Mouse (Mus musculus) heart, embryonic 13.5 days (tissue): ENCODE measurements around the gene Stk39. TPM values are rescaled to one million over a fixed set of nuclear protein-coding genes. Genes with fewer than 3 reads are reported as not detected.

Experiments used
- ATAC-seq: fragments of 200-750 bp; cut with Nextera tagmentation; 2 replicates; pipeline ENCODE4 v1.8.0; 2017; ENCODE audit warnings: moderate TSS enrichment; ENCODE audit not compliant: insufficient number of reproducible peaks, low FRiP score, low TSS enrichment; ENCODE audit errors: extremely low read depth
- H3K27ac ChIP-seq: fragments of 300-500 bp; sonication (generic); replicated peaks from 2 replicates; pipeline ENCODE4 v1.5.1; 2015; ENCODE audit warnings: moderate library complexity, mild to moderate bottlenecking, inconsistent platforms
- H3K27me3 ChIP-seq: fragments of 300-500 bp; sonication (generic); replicated peaks from 2 replicates; pipeline ENCODE4 v1.6.1; 2015; ENCODE audit warnings: mild to moderate bottlenecking, inconsistent platforms
- H3K36me3 ChIP-seq: fragments of 300-500 bp; sonication (generic); 2 replicates; pipeline ENCODE4 v1.6.1; 2015; ENCODE audit warnings: mild to moderate bottlenecking, inconsistent platforms
- H3K4me1 ChIP-seq: fragments of 300-500 bp; sonication (generic); 2 replicates; pipeline ENCODE4 v1.6.1; 2015; ENCODE audit warnings: inconsistent platforms
- H3K4me2 ChIP-seq: fragments of 300-500 bp; sonication (generic); 2 replicates; pipeline ENCODE4 v1.6.1; 2015; ENCODE audit warnings: inconsistent platforms, mild to moderate bottlenecking, moderate library complexity
- H3K4me3 ChIP-seq: fragments of 300-500 bp; sonication (generic); 2 replicates; pipeline ENCODE4 v1.5.1; 2015; ENCODE audit warnings: moderate library complexity, mild to moderate bottlenecking, inconsistent platforms
- H3K9ac ChIP-seq: fragments of 300-500 bp; sonication (generic); 2 replicates; pipeline ENCODE4 v1.6.1; 2015; ENCODE audit warnings: inconsistent platforms, mild to moderate bottlenecking, moderate library complexity
- H3K9me3 ChIP-seq: fragments of 300-500 bp; sonication (generic); 2 replicates; pipeline ENCODE4 v1.6.1; 2016; ENCODE audit warnings: inconsistent platforms
- WGBS: fragments of 180-500 bp; shearing (Covaris S2); methylation state at CpG from one replicate; pipeline ENCODE4 v1.1.7; 2015; ENCODE audit warnings: mixed read lengths; 5-methylcytosine and 5-hydroxymethylcytosine counted together
- polyA plus RNA-seq: library from polyadenylated mRNA; unstranded; fragments of >200 nt; fragmentation: Nextera tagmentation; extraction: Ambion mirVana; gene quantifications from 2 replicates; pipeline ENCODE4 v1.2.1, GENCODE M21; 2015

Stk39 gene
- polyA plus RNA-seq, 1 experiment from 2014 or later, result 49.6 TPM

DNA sequence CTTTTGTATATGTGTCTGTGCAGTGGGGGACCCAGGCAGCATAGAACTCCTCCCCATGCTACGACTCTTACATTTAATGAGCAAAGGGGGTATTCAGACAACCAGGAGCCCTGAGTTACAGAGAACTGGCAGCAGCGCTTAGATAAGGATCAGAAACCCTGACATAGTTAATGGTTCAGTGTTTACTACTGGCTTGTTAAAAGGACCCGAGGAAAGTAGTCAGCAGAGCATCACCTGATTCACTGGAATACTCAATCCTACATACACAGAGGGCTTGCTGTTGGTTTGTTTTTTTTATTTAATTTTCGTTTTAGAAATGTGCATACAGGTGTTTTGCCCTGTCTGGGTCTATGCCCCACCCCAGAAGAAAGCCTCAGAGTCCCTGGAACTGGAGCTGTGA, 217.3 kb downstream of the Stk39 start:
- Histone ChIP-seq H3K4me1 (peaks cover 10% of the 10 kb centered on the region; the same call in 1 of the 2 replicates), H3K36me3 (peaks cover 24% of the 10 kb centered on the region), H3K9me3 (no peaks in the 10 kb centered on the region), H3K9ac (no peak overlapping the region), H3K4me2 (no peak overlapping the region), H3K27ac (no peak overlapping the region), H3K4me3 (no peak overlapping the region), H3K27me3 (no peaks in the 10 kb centered on the region)
- 67% methylated on average over 4 of the region's 4 CpGs for WGBS
- ATAC-seq, result no peak

DNA sequence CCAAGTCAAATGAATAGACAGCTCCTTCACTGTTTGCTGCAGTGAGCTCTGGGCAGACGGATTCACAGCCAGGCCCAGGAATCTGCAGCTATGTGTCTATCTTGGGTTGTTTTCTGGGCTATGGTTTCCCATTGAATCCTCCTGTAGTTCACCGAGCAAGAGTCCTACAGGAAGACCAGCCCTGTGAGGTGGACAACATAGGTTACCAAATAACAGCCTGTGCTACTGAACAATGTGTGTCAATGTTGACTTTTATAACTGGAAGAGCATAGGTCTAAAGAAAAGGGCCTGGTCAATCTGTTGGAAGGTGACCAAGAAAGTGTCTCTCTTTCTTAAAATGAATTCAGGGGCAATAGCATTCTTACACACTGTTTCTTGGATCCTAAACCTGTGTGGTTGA, 218.8 kb downstream of the Stk39 start:
- Histone ChIP-seq H3K36me3 (peaks cover 26% of the 10 kb centered on the region), H3K9me3 (no peaks in the 10 kb centered on the region), H3K9ac (no peak overlapping the region), H3K4me1 (peaks cover 11% of the 10 kb centered on the region; the same call in 1 of the 2 replicates), H3K27me3 (no peaks in the 10 kb centered on the region), H3K27ac (no peak overlapping the region), H3K4me3 (no peak overlapping the region), H3K4me2 (no peak overlapping the region)
- 79% methylated on average over 2 of the region's 2 CpGs for WGBS
- ATAC-seq, result no peak

- 81% methylated on average over 6 of the region's 6 CpGs for WGBS
These were observed 219.9 kb downstream of the Stk39 start for GRCm38 (mm10) chr2:68252048-68252758.

GRCm38 (mm10) chr2:68250897-68251296, 221.2 kb downstream of the Stk39 start:
- 88% methylated on average over 10 of the region's 10 CpGs for WGBS

More at GRCm38 (mm10) chr2:68252048-68252758, 219.9 kb downstream of the Stk39 start:
- H3K36me3 ChIP-seq, result peaks cover 34% of the 10 kb centered on the region
- no peak for ATAC-seq
- no peak overlapping the region for H3K4me3 ChIP-seq
- H3K4me2 ChIP-seq, result no peak overlapping the region
- no peaks in the 10 kb centered on the region for H3K27me3 ChIP-seq
- H3K4me1 ChIP-seq, result peaks cover 11% of the 10 kb centered on the region; the same call in 1 of the 2 replicates
- no peak overlapping the region for H3K9ac ChIP-seq
- no peaks in the 10 kb centered on the region for H3K9me3 ChIP-seq
- H3K27ac ChIP-seq, result no peak overlapping the region

GRCm38 (mm10) chr2:68249855-68250424, 222.1 kb downstream of the Stk39 start:
- peak overlapping the region; percentile 3; the same call in 1 of the 2 replicates for H3K27ac ChIP-seq
- H3K9ac ChIP-seq, result no peak overlapping the region
- no peak for ATAC-seq
- H3K9me3 ChIP-seq, result no peaks in the 10 kb centered on the region
- 61% methylated on average over 4 of the region's 4 CpGs for WGBS
- H3K4me1 ChIP-seq, result peaks cover 21% of the 10 kb centered on the region
- peaks cover 27% of the 10 kb centered on the region for H3K36me3 ChIP-seq
- H3K4me2 ChIP-seq, result no peak overlapping the region
- no peak overlapping the region for H3K4me3 ChIP-seq
- H3K27me3 ChIP-seq, result no peaks in the 10 kb centered on the region

More at GRCm38 (mm10) chr2:68250897-68251296, 221.2 kb downstream of the Stk39 start:
- Histone ChIP-seq H3K9me3 (no peaks in the 10 kb centered on the region), H3K4me2 (no peak overlapping the region), H3K9ac (no peak overlapping the region), H3K36me3 (peaks cover 30% of the 10 kb centered on the region), H3K27ac (no peak overlapping the region), H3K4me3 (no peak overlapping the region), H3K27me3 (no peaks in the 10 kb centered on the region), H3K4me1 (peaks cover 18% of the 10 kb centered on the region)
- ATAC-seq, result no peak

- H3K27ac ChIP-seq, result no peak overlapping the region
- peaks cover 49% of the 10 kb centered on the region for H3K4me1 ChIP-seq
- ATAC-seq, result no peak
- H3K27me3 ChIP-seq, result no peaks in the 10 kb centered on the region
- no peak overlapping the region for H3K4me3 ChIP-seq
- WGBS, result 33% methylated on average over 3 of the region's 3 CpGs
- H3K9ac ChIP-seq, result no peak overlapping the region
- H3K4me2 ChIP-seq, result no peak overlapping the region
- H3K36me3 ChIP-seq, result peaks cover 36% of the 10 kb centered on the region
- H3K9me3 ChIP-seq, result no peaks in the 10 kb centered on the region
These were observed 225.8 kb downstream of the Stk39 start for GRCm38 (mm10) chr2:68246284-68246683.

DNA sequence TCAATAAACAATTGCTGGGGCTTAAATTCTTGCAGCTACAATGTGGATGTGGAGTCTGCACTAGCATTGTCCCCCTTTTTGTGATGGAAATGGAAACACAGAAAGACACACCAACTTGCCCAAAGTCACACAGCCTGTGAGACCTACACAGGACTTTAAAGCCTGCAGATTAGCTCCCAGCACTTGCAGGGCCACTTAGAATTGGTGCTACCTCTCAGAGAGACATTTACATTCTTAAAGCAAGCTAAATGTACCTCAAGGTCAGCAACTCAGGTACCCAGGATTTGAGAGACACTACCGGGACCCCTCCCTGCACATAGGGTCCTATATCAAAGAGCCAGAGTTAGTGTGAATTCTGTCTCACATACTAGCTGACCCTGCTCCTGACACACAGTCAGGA, 227.5 kb downstream of the Stk39 start:
- Histone ChIP-seq H3K4me2 (no peak overlapping the region), H3K9me3 (no peaks in the 10 kb centered on the region), H3K27me3 (no peaks in the 10 kb centered on the region), H3K27ac (peak overlapping the region; percentile 53), H3K4me1 (peaks cover 38% of the 10 kb centered on the region), H3K4me3 (no peak overlapping the region), H3K9ac (no peak overlapping the region), H3K36me3 (peaks cover 30% of the 10 kb centered on the region)
- 67% methylated on average over 1 of the region's 1 CpGs for WGBS
- ATAC-seq, result no peak

DNA sequence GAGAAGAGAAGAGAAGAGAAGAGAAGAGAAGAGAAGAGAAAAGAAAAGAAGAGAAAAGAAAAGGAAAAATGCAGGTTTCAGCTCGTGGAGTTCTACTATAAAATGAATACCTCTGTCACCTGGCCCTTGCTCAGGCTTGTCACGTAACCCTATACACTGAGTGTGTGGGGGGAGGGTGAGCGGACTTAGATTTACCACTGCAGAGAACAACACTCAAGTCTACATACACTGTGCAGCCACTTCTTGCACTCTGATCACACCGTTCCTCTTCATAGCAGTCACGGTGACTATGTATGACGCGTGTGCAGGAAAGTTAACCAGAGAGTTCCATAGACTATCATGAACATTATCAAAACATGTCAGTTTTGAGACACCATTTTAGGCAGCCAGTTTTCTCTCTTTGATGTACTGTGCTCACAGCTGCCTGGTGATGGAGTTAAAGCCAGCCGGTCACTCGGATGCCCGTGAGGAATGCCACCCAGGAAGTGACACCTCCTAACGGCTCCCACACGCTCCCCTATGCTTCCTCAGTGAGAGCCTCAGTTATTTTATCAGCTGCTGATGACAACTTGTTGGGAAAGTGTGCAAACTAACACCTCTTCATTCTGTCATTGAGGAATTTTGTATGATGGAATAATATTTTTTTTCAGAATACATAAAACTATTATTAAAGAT, 228.1 kb downstream of the Stk39 start:
- Histone ChIP-seq H3K27me3 (no peaks in the 10 kb centered on the region), H3K4me1 (peaks cover 38% of the 10 kb centered on the region), H3K9ac (no peak overlapping the region), H3K27ac (peak overlapping the region; percentile 53), H3K9me3 (no peaks in the 10 kb centered on the region), H3K4me3 (no peak overlapping the region), H3K4me2 (no peak overlapping the region), H3K36me3 (peaks cover 25% of the 10 kb centered on the region)
- WGBS, result 38% methylated on average over 12 of the region's 12 CpGs
- ATAC-seq, result no peak

- 88% methylated on average over 3 of the region's 3 CpGs for WGBS
- Histone ChIP-seq H3K4me1 (peaks cover 38% of the 10 kb centered on the region), H3K4me3 (no peak overlapping the region), H3K9ac (no peak overlapping the region), H3K4me2 (no peak overlapping the region), H3K27me3 (no peaks in the 10 kb centered on the region), H3K9me3 (no peaks in the 10 kb centered on the region), H3K27ac (peak overlapping the region; percentile 53), H3K36me3 (peaks cover 24% of the 10 kb centered on the region)
- ATAC-seq, result no peak
These were observed 228.8 kb downstream of the Stk39 start for GRCm38 (mm10) chr2:68243273-68243672.

DNA sequence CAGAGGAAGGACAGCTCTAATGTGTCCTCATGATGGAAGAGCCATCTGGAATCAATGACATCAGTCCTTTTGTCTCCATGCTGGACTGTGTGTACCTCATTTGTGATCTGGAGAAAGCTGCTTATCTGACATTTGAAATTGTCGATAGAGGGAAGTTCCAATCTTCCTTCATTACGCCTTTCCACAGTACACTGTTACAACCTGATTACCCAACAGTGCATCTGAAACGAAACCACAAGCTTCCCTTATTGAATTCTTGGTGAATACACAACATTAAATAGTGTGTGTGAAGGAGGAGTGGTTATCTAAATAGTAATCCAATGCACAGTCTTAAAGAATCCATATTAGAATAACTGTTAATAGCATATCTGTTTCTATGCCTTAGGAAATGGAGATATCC, 230.0 kb downstream of the Stk39 start:
- H3K9ac ChIP-seq, result no peak overlapping the region
- H3K36me3 ChIP-seq, result peaks cover 22% of the 10 kb centered on the region
- no peak overlapping the region for H3K27ac ChIP-seq
- no peaks in the 10 kb centered on the region for H3K27me3 ChIP-seq
- no peak overlapping the region for H3K4me3 ChIP-seq
- ATAC-seq, result no peak
- WGBS, result 72% methylated on average over 3 of the region's 3 CpGs
- no peaks in the 10 kb centered on the region for H3K9me3 ChIP-seq
- H3K4me2 ChIP-seq, result no peak overlapping the region
- H3K4me1 ChIP-seq, result peaks cover 38% of the 10 kb centered on the region

DNA sequence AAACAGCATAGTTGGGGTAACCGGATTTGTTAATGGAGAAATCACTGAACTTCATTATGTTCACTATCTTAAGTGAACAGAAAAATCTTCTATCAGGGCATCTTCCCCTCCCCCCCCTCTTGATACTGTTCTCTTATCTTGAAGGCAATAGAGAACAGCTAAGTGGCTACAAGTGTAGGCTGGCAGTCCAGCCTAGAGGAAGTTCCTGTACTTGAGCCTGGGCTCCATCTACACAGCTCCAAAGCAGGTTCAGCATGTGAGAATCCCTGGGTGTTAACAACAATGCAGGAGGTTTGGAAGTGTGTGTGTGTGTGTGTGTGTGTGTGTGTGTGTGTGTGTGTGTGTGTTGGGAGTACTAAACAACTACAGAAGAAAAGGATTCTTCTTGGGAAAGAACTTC, 230.4 kb downstream of the Stk39 start:
- Histone ChIP-seq H3K4me1 (peaks cover 38% of the 10 kb centered on the region), H3K9me3 (no peaks in the 10 kb centered on the region), H3K36me3 (peaks cover 22% of the 10 kb centered on the region), H3K27me3 (no peaks in the 10 kb centered on the region), H3K4me3 (no peak overlapping the region), H3K9ac (no peak overlapping the region), H3K27ac (no peak overlapping the region), H3K4me2 (no peak overlapping the region)
- ATAC-seq, result no peak
- 76% methylated on average over 1 of the region's 1 CpGs for WGBS
